Mouse (Mus musculus) E14TG2a.4 (cell line): ENCODE results near the gene Sapcd2.

Source experiments
- CTCF ChIP-seq: conservative IDR thresholded peaks from 2 replicates; pipeline ENCODE4 v1.5.1; 2014; ENCODE audit warnings: low read length
- NANOG ChIP-seq: IDR thresholded peaks from 2 replicates; pipeline ENCODE4 v1.6.1; 2014; ENCODE audit warnings: borderline replicate concordance, low read length, mixed read lengths

- TF ChIP-seq CTCF (no peak), NANOG (no peak)
These were observed 1.3 kb downstream of the Sapcd2 start for GRCm38 (mm10) chr2:25373431-25373830.
